Mouse (Mus musculus) lung, adult 18-20 months (tissue): ENCODE measurements around the gene Map4k3.
"Not testable (repeated sequence)": the region's sequence is repeated elsewhere in the genome, so short reads cannot be mapped to it uniquely, and the experiment has no call there.

ENCODE experiments used
- DNase-seq, 2 experiments: peaks; one replicate each; pipeline ENCODE4 v3.0.0; 2022; ENCODE audit warnings: mixed read lengths in 2 of 2

Gene Map4k3

GRCm38 (mm10) chr17:80728062-80728858, at the start of gene Map4k3:
Gene Map4k3, minus strand, starts transcription at chr17:80728485.
- DNase-seq, result peak; percentile 94 to 97

DNA sequence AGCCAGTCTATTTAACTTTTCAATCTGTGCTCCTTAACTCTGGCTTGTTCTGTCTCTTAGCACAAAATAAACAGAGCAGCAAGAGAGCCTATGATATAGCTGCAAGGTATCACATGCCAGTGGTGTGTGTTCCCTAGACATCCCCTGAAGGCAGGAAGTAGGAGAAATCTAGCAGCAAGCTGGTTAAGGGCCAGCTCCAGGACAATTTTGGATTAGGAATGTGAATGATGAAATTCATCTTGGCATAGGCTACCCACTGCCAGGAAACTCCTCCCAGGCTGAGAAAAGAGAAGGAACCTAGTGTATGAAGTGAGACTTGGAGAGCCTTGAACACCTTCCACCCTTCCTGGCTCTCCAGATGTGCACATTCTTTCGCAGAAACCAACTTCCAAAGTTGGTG, 49.3 kb upstream of the Map4k3 start:
- DNase-seq, result peak; percentile 42 to 62

DNA sequence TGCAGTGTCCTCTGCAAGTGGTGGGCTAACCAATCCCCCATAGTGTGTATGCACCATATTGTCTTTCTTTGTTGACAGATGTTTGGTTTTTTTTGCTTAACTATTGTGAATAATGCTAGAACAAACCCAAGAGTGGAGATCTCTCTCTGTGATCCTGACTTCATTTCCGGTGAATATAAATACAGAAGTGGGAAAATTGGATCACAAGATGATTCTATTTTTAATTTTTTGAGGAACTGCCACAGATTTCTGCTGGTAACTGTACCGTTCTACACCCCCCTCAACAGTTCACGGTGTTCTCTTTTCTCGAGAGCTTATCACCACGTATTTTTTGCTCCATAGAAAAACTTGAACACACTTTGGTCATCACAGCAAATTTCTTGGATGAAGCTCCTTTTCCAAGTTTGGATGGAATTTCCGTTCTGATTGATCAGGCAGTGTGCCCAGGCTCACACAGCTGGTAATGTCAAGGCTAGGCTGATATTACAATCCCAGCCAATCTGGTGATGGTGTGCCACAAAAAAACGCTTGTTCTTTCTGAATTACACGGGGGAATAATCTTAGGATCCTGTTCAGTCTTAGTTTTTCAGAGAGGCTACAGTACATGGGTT, 47.0 kb upstream of the Map4k3 start:
- peak in 1 of 2 experiments; percentile 28 for DNase-seq

DNA sequence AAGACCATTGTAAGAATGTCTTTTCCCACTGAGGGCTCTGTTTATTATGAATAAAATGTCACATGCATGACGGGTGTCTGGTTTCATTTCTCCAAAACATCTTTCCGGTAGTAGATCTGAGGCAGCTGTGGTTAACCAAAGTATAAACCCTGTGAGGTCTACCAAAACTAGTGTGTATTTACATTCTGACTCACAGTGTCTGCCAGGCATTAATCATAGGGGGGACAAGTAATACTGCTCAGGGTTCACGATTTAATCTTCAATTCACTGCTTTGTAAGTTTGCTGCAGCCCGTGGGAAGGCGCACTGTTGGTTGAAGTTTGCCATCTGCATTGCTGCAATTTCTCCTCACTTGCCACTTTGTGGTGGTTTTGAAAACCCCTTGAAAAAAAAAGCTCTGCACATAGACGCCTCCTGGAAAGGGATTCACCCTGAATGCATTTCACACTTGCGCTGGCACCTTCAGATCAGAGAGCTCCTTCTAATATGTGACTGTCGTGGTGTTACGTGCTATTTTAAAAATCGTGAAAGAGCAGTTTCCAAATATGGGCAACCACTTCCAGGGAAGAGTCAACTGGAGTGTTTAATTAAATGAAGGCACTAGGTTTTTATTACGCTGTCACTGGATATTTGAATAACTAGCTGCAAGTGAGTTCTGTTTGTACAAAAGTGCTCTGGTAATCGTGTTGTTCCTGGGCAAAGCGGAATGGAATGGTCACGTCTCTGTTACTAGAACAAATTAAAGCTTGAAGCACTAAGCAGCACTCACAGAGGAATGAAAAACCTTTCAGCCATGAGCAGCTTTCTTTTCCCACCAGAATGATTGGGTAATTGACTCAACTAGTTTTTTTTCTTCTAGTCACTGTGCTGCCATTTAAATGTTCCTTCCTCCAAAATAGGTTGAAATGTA, 44.5 kb upstream of the Map4k3 start:
- no peak for DNase-seq

DNA sequence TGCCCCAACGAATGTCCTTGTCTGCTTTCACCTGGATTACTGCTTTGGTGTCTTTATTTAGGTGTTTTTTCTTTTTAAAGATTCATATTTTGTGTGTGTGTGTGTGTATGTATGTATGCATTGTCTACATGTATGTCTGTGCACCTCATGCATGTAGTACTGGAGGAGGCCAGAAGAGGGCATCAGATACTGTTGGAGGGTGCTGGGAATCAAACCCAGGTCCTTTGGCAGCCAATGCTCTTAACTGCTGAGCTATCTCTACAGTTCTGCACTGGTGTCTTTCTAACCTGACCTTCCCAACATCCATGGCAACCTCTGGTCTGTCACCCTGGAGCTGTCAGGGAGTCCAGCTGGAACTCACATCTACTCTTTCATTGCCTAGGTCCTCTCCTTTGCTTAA, 41.8 kb upstream of the Map4k3 start:
- no peak for DNase-seq

DNA sequence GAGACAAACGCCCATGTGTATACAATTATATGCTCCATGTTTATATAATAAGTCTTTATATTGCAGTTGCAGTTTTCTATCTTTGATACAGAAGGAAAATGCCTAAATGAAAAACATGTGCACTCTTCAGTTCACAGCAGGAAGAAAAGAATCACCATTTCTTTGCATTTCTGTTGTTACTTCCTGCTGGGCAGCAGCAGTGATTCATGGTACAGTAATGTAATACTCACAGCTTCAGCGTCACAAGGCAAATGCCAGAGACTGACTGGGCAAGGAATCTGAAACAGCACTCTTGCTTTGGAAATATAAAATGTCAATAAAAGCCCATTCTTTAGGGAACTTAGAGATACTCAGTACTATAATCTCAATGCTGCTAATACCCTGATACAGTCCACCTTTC, 36.9 kb upstream of the Map4k3 start:
- no peak for DNase-seq

- DNase-seq, result no peak
Observed at GRCm38 (mm10) chr17:80763065-80763681, 34.9 kb upstream of the Map4k3 start.

GRCm38 (mm10) chr17:80762391-80763040, 34.2 kb upstream of the Map4k3 start:
- DNase-seq, result no peak

- not testable (repeated sequence) for DNase-seq
Observed at GRCm38 (mm10) chr17:80761191-80761590, 32.9 kb upstream of the Map4k3 start.

GRCm38 (mm10) chr17:80760344-80761145, 32.3 kb upstream of the Map4k3 start:
- peak in 1 of 2 experiments; percentile 25 for DNase-seq

- DNase-seq, result peak; percentile 23 to 38
Observed at GRCm38 (mm10) chr17:80756043-80756442, 27.8 kb upstream of the Map4k3 start.

DNA sequence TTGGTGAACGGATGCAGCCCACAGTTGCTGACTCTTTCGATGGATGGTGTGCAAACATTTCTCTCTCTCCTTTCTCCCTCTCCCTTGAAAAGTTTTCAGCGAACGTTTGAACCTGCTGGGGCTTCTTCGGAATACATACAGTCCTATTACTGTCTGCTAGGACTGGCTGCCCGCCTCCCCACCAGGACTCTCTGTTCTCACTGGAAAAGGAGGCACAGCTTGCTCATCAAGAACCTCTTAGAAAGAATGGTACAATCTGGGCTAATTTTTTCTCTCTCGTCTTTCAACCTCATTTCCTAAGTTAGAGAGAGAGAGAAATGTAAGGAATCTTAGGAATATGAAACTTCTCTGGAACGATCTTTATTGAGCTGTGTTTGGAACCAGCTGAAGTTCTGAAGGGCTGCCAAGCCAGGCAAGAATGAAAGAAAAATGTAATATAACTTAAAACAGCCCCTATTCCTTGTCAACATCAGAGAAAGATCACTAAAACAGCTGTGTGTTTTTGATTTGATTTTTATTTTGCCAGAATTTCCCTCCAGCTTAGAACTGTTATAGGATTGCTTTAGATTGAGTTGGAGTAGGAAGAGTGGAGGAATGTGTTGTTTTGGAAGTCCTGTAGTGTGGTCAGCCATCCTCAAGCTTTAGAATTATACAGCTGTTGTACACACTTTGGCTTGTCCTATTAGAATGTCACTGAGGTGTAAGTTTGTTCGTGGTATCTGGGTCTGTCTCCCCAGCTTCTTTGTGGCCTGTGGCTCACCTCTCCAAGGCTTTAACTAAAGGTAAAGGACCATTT, 27.0 kb upstream of the Map4k3 start:
- DNase-seq, result no peak

DNA sequence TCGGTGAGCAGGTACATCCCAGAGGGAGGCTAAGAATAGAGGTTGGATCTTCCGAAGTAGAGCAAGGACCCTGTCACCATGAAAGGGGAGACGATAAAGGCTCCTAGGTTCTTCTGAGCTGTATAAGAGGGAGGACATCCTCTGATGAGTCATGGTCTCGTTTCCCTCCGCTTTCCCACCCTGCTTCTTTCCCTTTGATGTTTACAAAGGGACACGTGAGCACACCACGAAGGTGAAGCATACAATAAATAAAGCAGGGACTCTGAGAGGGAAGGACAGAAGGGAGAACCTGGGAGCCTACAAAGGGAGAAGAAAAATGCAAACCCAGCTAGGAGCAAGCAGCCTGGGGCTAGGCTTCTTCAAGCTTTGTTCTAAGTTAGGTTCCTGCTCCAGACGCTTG, 26.3 kb upstream of the Map4k3 start:
- DNase-seq, result no peak

- DNase-seq, result no peak
Observed at GRCm38 (mm10) chr17:80752466-80752865, 24.2 kb upstream of the Map4k3 start.

- no peak for DNase-seq
Observed at GRCm38 (mm10) chr17:80739421-80739820, 11.1 kb upstream of the Map4k3 start.

GRCm38 (mm10) chr17:80734700-80735099, 6.4 kb upstream of the Map4k3 start:
- no peak for DNase-seq

- no peak for DNase-seq
Observed at GRCm38 (mm10) chr17:80733121-80733800, 5.0 kb upstream of the Map4k3 start.

GRCm38 (mm10) chr17:80732256-80732655, 4.0 kb upstream of the Map4k3 start:
- DNase-seq, result peak; percentile 48 to 58

- not testable (repeated sequence) for DNase-seq
Observed at GRCm38 (mm10) chr17:80730283-80730682, 2.0 kb upstream of the Map4k3 start.

DNA sequence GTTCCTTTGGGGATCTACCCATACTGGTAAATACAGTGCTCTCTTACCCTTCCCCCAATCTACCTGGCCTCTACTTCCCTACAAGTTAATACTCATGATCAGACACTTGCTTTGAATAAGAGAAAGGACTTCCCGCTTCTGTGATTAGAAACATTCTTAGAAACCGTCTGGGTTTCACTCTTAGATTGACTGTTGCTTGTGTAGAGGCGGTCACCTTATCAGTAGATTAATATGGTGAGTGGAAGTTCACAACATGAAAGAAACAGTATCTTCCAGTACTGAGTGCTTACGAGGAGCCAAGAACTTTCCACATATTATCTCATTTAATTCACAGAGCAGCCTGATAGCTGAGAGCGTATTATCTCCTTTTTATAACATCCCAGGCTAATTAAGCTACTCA, 1.5 kb upstream of the Map4k3 start:
- no peak for DNase-seq
